Mouse (Mus musculus): ENCODE measurements around the gene B3glct. TPM values are rescaled to one million over a fixed set of nuclear protein-coding genes. Genes with fewer than 3 reads are reported as not detected.

B3glct gene
- polyA plus RNA-seq, 1 experiment from 2014 or later = 11.5 TPM

DNA sequence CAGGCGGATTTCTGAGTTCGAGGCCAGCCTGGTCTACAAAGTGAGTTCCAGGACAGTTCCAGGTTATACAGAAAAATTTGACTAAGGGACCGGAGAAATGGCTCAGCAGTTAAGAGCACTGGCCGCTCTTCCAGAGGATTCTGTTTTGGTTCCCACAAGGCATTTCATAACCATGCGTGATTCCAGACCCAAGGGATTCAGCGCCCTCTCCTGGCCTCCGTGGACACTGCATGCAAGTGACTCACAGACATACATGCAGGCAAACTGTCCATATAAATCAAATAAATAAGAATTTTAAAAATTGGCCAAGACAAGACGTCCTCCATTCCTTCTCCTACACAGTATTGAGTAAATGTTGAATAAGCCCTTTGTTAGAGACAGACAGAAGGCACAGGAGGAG is 53.7 kb downstream of the B3glct start:
- H3K27ac ChIP-seq (ENCODE audit: low read length) = no peak overlapping the region
- H3K4me2 ChIP-seq (ENCODE audit: low read depth, low read length) = no peak overlapping the region
- no peak overlapping the region for H3K9ac ChIP-seq (ENCODE audit: low read length)
- peaks cover 7% of the 10 kb centered on the region; the same call in 1 of the 2 replicates for H3K36me3 ChIP-seq (ENCODE audit: control insufficient read depth, insufficient read depth, low read length)
- H3K4me3 ChIP-seq (replicated peaks; ENCODE audit: low read length) = no peak overlapping the region
- WGBS = 87% methylated on average over 8 of the region's 8 CpGs
- no peaks in the 10 kb centered on the region; the same call in 1 of the 2 replicates for H3K9me3 ChIP-seq (replicated peaks; ENCODE audit: control insufficient read depth, low read length)
- no peaks in the 10 kb centered on the region for H3K27me3 ChIP-seq (ENCODE audit: control insufficient read depth, insufficient read depth, low read length)
- no peaks in the 10 kb centered on the region for H3K4me1 ChIP-seq (ENCODE audit: control insufficient read depth, insufficient read depth, low read length)
- no peak for ATAC-seq (ENCODE audit: insufficient read depth, low FRiP score)

- Histone ChIP-seq H3K27ac (ENCODE audit: low read length) (no peak overlapping the region), H3K4me2 (ENCODE audit: low read depth, low read length) (no peak overlapping the region), H3K4me1 (ENCODE audit: control insufficient read depth, insufficient read depth, low read length) (no peaks in the 10 kb centered on the region), H3K4me3 (replicated peaks; ENCODE audit: low read length) (no peak overlapping the region), H3K36me3 (ENCODE audit: control insufficient read depth, insufficient read depth, low read length) (no peaks in the 10 kb centered on the region), H3K27me3 (ENCODE audit: control insufficient read depth, insufficient read depth, low read length) (no peaks in the 10 kb centered on the region), H3K9ac (ENCODE audit: low read length) (no peak overlapping the region), H3K9me3 (replicated peaks; ENCODE audit: control insufficient read depth, low read length) (peaks cover 2% of the 10 kb centered on the region; the same call in 1 of the 2 replicates)
- 89% methylated on average over 1 of the region's 1 CpGs for WGBS
- no peak for ATAC-seq (ENCODE audit: insufficient read depth, low FRiP score)
These were observed 59.2 kb downstream of the B3glct start for GRCm38 (mm10) chr5:149737210-149737609.

- no peak overlapping the region for H3K9ac ChIP-seq (ENCODE audit: low read length)
- no peak for ATAC-seq (ENCODE audit: insufficient read depth, low FRiP score)
- no peak overlapping the region for H3K4me2 ChIP-seq (ENCODE audit: low read depth, low read length)
- H3K4me3 ChIP-seq (replicated peaks; ENCODE audit: low read length) = no peak overlapping the region
- H3K9me3 ChIP-seq (replicated peaks; ENCODE audit: control insufficient read depth, low read length) = 0 out of 2 replicates have a peak, but pooled peaks cover 2% of the 10 kb centered on the region
- no peaks in the 10 kb centered on the region for H3K27me3 ChIP-seq (ENCODE audit: control insufficient read depth, insufficient read depth, low read length)
- 88% methylated on average over 7 of the region's 7 CpGs for WGBS
- H3K4me1 ChIP-seq (ENCODE audit: control insufficient read depth, insufficient read depth, low read length) = no peaks in the 10 kb centered on the region
- no peaks in the 10 kb centered on the region for H3K36me3 ChIP-seq (ENCODE audit: control insufficient read depth, insufficient read depth, low read length)
- no peak overlapping the region for H3K27ac ChIP-seq (ENCODE audit: low read length)
These were observed 62.1 kb downstream of the B3glct start for GRCm38 (mm10) chr5:149740145-149740544.

GRCm38 (mm10) chr5:149740703-149741102 is 62.7 kb downstream of the B3glct start:
- no peaks in the 10 kb centered on the region for H3K36me3 ChIP-seq (ENCODE audit: control insufficient read depth, insufficient read depth, low read length)
- no peaks in the 10 kb centered on the region for H3K27me3 ChIP-seq (ENCODE audit: control insufficient read depth, insufficient read depth, low read length)
- ATAC-seq (ENCODE audit: insufficient read depth, low FRiP score) = no peak
- no peak overlapping the region for H3K4me2 ChIP-seq (ENCODE audit: low read depth, low read length)
- 81% methylated on average over 3 of the region's 3 CpGs for WGBS
- no peak overlapping the region for H3K9ac ChIP-seq (ENCODE audit: low read length)
- H3K9me3 ChIP-seq (replicated peaks; ENCODE audit: control insufficient read depth, low read length) = 0 out of 2 replicates have a peak, but pooled peaks cover 2% of the 10 kb centered on the region
- H3K27ac ChIP-seq (ENCODE audit: low read length) = no peak overlapping the region
- H3K4me3 ChIP-seq (replicated peaks; ENCODE audit: low read length) = no peak overlapping the region
- H3K4me1 ChIP-seq (ENCODE audit: control insufficient read depth, insufficient read depth, low read length) = no peaks in the 10 kb centered on the region

DNA sequence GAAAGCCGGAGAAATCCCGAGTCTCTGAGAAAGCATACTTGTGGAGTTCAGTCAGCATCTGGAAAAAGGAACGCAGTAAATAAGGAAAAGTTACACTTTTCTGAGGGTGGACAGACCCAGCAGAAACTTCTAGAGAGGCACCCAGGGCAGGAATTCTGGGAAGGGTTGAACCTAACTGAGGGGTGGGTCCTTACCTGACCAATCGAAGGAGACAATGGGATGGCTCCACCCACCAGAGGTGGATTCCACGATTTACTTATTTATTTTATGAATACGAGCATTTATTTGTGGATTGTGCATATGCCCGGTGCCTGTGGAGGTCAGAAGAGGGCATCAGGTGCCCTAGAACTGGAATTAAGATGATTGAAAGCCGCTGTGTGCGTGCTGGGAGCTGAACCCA is 64.3 kb downstream of the B3glct start:
- Histone ChIP-seq H3K9ac (ENCODE audit: low read length) (no peak overlapping the region), H3K9me3 (replicated peaks; ENCODE audit: control insufficient read depth, low read length) (0 out of 2 replicates have a peak, but pooled peaks cover 2% of the 10 kb centered on the region), H3K4me1 (ENCODE audit: control insufficient read depth, insufficient read depth, low read length) (no peaks in the 10 kb centered on the region), H3K4me2 (ENCODE audit: low read depth, low read length) (no peak overlapping the region), H3K36me3 (ENCODE audit: control insufficient read depth, insufficient read depth, low read length) (no peaks in the 10 kb centered on the region), H3K27ac (ENCODE audit: low read length) (no peak overlapping the region), H3K4me3 (replicated peaks; ENCODE audit: low read length) (no peak overlapping the region), H3K27me3 (ENCODE audit: control insufficient read depth, insufficient read depth, low read length) (no peaks in the 10 kb centered on the region)
- no peak for ATAC-seq (ENCODE audit: insufficient read depth, low FRiP score)
- 92% methylated on average over 9 of the region's 9 CpGs for WGBS

- Histone ChIP-seq H3K4me1 (ENCODE audit: control insufficient read depth, insufficient read depth, low read length) (no peaks in the 10 kb centered on the region), H3K27me3 (ENCODE audit: control insufficient read depth, insufficient read depth, low read length) (no peaks in the 10 kb centered on the region), H3K4me3 (replicated peaks; ENCODE audit: low read length) (no peak overlapping the region), H3K27ac (ENCODE audit: low read length) (no peak overlapping the region), H3K9me3 (replicated peaks; ENCODE audit: control insufficient read depth, low read length) (0 out of 2 replicates have a peak, but pooled peaks cover 2% of the 10 kb centered on the region), H3K4me2 (ENCODE audit: low read depth, low read length) (no peak overlapping the region), H3K9ac (ENCODE audit: low read length) (no peak overlapping the region), H3K36me3 (ENCODE audit: control insufficient read depth, insufficient read depth, low read length) (no peaks in the 10 kb centered on the region)
- 89% methylated on average over 9 of the region's 9 CpGs for WGBS
- ATAC-seq (ENCODE audit: insufficient read depth, low FRiP score) = no peak
These were observed 67.0 kb downstream of the B3glct start for GRCm38 (mm10) chr5:149745079-149745478.

- no peaks in the 10 kb centered on the region for H3K9me3 ChIP-seq (replicated peaks; ENCODE audit: control insufficient read depth, low read length)
- no peaks in the 10 kb centered on the region for H3K27me3 ChIP-seq (ENCODE audit: control insufficient read depth, insufficient read depth, low read length)
- no peak overlapping the region for H3K4me2 ChIP-seq (ENCODE audit: low read depth, low read length)
- no peak for ATAC-seq (ENCODE audit: insufficient read depth, low FRiP score)
- no peak overlapping the region for H3K9ac ChIP-seq (ENCODE audit: low read length)
- WGBS = 82% methylated on average over 27 of the region's 27 CpGs
- no peaks in the 10 kb centered on the region for H3K36me3 ChIP-seq (ENCODE audit: control insufficient read depth, insufficient read depth, low read length)
- no peaks in the 10 kb centered on the region for H3K4me1 ChIP-seq (ENCODE audit: control insufficient read depth, insufficient read depth, low read length)
- H3K27ac ChIP-seq (ENCODE audit: low read length) = no peak overlapping the region
- no peak overlapping the region for H3K4me3 ChIP-seq (replicated peaks; ENCODE audit: low read length)
These were observed 70.9 kb downstream of the B3glct start for GRCm38 (mm10) chr5:149748640-149749580.

GRCm38 (mm10) chr5:149751861-149752260 is 73.8 kb downstream of the B3glct start:
- WGBS = 67% methylated on average over 5 of the region's 5 CpGs
- no peaks in the 10 kb centered on the region for H3K27me3 ChIP-seq (ENCODE audit: control insufficient read depth, insufficient read depth, low read length)
- no peak overlapping the region for H3K27ac ChIP-seq (ENCODE audit: low read length)
- no peaks in the 10 kb centered on the region for H3K36me3 ChIP-seq (ENCODE audit: control insufficient read depth, insufficient read depth, low read length)
- H3K4me3 ChIP-seq (replicated peaks; ENCODE audit: low read length) = no peak overlapping the region
- H3K4me2 ChIP-seq (ENCODE audit: low read depth, low read length) = no peak overlapping the region
- H3K4me1 ChIP-seq (ENCODE audit: control insufficient read depth, insufficient read depth, low read length) = no peaks in the 10 kb centered on the region
- no peaks in the 10 kb centered on the region for H3K9me3 ChIP-seq (replicated peaks; ENCODE audit: control insufficient read depth, low read length)
- no peak overlapping the region for H3K9ac ChIP-seq (ENCODE audit: low read length)
- no peak for ATAC-seq (ENCODE audit: insufficient read depth, low FRiP score)

DNA sequence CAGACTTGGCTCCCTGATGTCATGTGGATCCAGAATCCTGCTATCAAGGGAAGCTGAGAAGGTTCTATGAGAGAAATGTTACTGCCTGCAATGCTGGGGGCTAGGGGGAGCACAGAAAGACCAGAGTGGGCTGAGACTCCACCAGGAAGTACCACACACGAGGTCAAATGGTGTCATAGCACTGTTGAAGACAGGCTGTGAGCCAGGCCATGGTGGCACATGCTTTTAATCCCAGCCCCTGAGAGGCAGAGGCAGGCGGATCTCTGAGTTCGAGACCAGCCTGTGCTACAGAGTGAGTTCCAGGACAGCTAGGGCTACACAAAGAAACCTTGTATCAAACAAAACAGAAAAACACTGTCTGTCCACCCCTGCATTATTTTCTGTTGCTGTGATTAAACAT is 75.0 kb downstream of the B3glct start:
- 90% methylated on average over 3 of the region's 3 CpGs for WGBS
- H3K9ac ChIP-seq (ENCODE audit: low read length) = no peak overlapping the region
- ATAC-seq (ENCODE audit: insufficient read depth, low FRiP score) = no peak
- H3K36me3 ChIP-seq (ENCODE audit: control insufficient read depth, insufficient read depth, low read length) = no peaks in the 10 kb centered on the region
- no peaks in the 10 kb centered on the region for H3K9me3 ChIP-seq (replicated peaks; ENCODE audit: control insufficient read depth, low read length)
- no peaks in the 10 kb centered on the region for H3K27me3 ChIP-seq (ENCODE audit: control insufficient read depth, insufficient read depth, low read length)
- no peaks in the 10 kb centered on the region for H3K4me1 ChIP-seq (ENCODE audit: control insufficient read depth, insufficient read depth, low read length)
- no peak overlapping the region for H3K4me3 ChIP-seq (replicated peaks; ENCODE audit: low read length)
- H3K27ac ChIP-seq (ENCODE audit: low read length) = no peak overlapping the region
- H3K4me2 ChIP-seq (ENCODE audit: low read depth, low read length) = no peak overlapping the region
